Comparison of ENCODE assay signal across 25 mouse cellular contexts in the genomic region with DNA sequence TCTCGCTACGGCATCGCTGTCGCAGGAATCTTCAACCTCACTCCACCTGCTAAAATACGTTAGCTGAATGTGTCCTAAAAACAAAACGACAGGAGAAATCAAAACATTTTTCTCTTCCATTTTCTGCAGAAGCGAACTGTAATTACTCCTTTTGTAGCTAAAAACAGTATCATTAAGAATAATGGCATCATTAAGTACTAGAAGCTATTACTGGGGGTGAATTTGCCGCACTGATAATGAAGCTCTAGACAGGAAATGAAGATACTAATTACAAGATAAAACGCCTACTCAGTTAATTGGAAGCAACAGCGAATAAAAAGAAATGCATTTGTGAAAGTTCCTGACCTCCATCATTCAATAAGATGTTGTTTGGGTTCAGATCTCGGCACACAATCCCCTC.
"Had no signal": no experiment of that assay in that cellular context is flagged by ENCODE, and none has a peak within 500 bp of the region (broad histone marks: within the 10 kb centered on the region; RNA-seq: fewer than 3 reads in every experiment).

No protein-coding gene starts in this region.

- H3K27me3 ChIP-seq: heart, embryonic 12.5 days; hindbrain, embryonic 12.5 days; hindbrain, embryonic 15.5 days; intestine, embryonic 15.5 days; limb, embryonic 12.5 days; liver, embryonic 13.5 days; liver, embryonic 15.5 days had no signal

- H3K4me1 ChIP-seq: intestine, embryonic 15.5 days; limb, embryonic 10.5 days; liver, embryonic 13.5 days; liver, embryonic 15.5 days had no signal

- H3K27ac ChIP-seq: heart, embryonic 10.5 days; hindbrain, embryonic 10.5 days; hindbrain, embryonic 12.5 days; hindbrain, embryonic 15.5 days; intestine, embryonic 15.5 days; left cerebral cortex, adult 2 months; limb, embryonic 10.5 days; limb, embryonic 12.5 days had no signal

- DNase-seq: gastrocnemius, postnatal 25 days; heart, adult 18-20 months; heart, postnatal 10 days; heart, postnatal 4 days; kidney, adult 18-20 months; kidney, adult 8-10 months; kidney, postnatal 10 days; kidney, postnatal 25 days; kidney, postnatal 4 days; liver; liver, embryonic 13.5 days had no signal

- H3K9me3 ChIP-seq: heart, embryonic 10.5 days; heart, embryonic 12.5 days; hindbrain, embryonic 10.5 days; hindbrain, embryonic 12.5 days; hindbrain, embryonic 15.5 days; intestine, embryonic 15.5 days; limb, embryonic 10.5 days; limb, embryonic 12.5 days; liver, embryonic 13.5 days; liver, embryonic 15.5 days had no signal

- H3K9ac ChIP-seq: heart, embryonic 12.5 days; hindbrain, embryonic 12.5 days; hindbrain, embryonic 15.5 days; intestine, embryonic 15.5 days; limb, embryonic 12.5 days; liver, embryonic 13.5 days; liver, embryonic 15.5 days had no signal

- H3K36me3 ChIP-seq: hindbrain, embryonic 15.5 days had no signal

- H3K4me3 ChIP-seq: heart, embryonic 10.5 days; heart, embryonic 12.5 days; hindbrain, embryonic 10.5 days; hindbrain, embryonic 12.5 days; hindbrain, embryonic 15.5 days; intestine, embryonic 15.5 days; layer of hippocampus, adult 2 months; left cerebral cortex, adult 2 months; limb, embryonic 10.5 days; limb, embryonic 12.5 days; liver, embryonic 13.5 days; liver, embryonic 15.5 days had no signal

- ATAC-seq: inflammation-experienced regulatory T-cells, adult 6 months; intestine, postnatal 0 days had no signal

- H3K4me2 ChIP-seq: heart, embryonic 12.5 days; hindbrain, embryonic 12.5 days; hindbrain, embryonic 15.5 days; intestine, embryonic 15.5 days; limb, embryonic 12.5 days; liver, embryonic 11.5 days; liver, embryonic 13.5 days; liver, embryonic 15.5 days had no signal
